Mouse (Mus musculus) kidney, postnatal 4 days (tissue): Measurements from ENCODE around the gene Olfr60.

Experiments used
- DNase-seq, 2 experiments: peaks; one replicate each; pipeline ENCODE4 v3.0.0; 2021; ENCODE audit warnings: mixed read lengths in 2 of 2

Olfr60 gene

DNA sequence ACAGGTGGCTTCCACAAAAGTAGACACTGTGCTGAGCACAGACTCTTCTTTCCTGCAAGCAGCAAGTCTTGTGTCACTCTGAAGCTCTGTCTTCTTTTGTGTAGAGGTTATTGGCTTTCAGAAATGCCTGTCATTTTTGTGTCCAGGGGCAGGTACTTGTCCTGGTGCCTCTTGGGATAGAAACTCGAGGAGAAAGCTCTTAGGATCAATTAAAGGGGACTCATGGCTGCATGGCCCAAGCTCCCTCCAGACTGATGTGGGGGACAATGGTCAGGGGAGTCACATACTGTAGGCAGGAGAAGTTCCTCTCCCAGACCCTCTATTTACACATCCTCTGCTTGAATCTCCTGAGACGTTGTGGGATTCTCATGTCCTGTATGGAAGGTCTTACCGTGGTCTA lies at the start of gene Olfr60:
Gene Olfr60, minus strand, starts transcription at position 101 of the 400 bp plus-strand sequence.
- DNase-seq, result no peak

DNA sequence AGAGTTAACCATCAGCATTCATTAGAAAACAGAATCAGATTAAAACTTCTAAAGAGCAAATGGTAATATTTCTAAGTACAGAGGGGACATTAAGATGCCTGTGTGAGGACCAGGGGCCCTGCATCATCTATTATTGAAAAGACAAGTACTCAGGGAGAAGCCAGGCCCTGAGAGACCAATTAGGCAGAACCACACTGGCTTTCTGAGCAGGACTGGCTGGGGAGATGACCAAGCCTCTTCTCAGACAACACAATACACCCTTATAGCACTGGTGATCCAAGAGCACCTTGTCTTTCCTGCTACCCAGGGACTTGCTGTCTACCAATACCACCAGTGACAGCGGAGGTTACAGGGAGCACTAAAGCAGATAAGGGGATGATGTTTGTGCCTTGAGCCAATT lies 41.3 kb upstream of the Olfr60 start, which contains the start of gene Olfr531:
Gene Olfr531, minus strand, starts transcription at position 101 of the 400 bp plus-strand sequence.
- no peak for DNase-seq

DNA sequence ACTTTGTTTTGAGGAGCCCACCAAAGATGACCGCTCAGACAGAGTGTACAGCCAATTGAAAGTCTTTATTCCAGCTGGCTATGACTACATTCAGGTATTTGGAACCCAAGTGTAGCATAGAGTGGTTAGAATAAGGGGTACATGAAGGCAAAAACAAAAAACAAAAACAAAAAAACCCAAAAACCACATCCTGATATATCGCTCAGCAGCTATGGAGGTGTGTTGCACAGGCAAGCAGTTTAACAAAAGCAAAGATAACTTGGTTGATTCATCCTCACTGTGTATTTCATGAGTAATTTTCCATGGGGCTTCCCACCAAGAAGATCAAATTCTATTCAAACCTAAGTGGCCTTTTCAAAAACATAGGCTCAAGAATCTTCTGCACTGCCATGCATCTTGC lies 15.4 kb upstream of the Olfr60 start:
- DNase-seq, result no peak

DNA sequence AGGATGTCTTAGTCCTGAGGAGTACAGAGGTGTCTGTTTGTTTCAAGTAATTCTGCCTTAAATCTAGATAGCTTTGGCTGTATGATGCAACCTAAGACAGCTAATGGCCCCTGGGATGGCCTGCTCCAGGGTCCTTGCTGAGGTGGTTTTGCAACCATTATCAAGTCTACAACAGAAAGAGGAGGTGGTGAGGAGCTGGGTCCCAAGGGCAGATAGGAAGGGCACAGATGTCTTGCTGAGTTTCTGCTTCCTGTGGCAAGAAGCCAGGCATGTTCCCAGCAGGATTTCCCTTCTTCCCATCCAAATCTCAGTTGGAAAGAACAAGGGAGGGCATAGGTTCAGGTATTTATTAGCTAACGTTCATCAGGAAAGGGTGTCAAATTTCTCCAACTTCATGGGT lies 14.8 kb upstream of the Olfr60 start, which contains the start of gene Olfr530:
Gene Olfr530, minus strand, starts transcription at position 101 of the 400 bp plus-strand sequence.
- no peak for DNase-seq

DNA sequence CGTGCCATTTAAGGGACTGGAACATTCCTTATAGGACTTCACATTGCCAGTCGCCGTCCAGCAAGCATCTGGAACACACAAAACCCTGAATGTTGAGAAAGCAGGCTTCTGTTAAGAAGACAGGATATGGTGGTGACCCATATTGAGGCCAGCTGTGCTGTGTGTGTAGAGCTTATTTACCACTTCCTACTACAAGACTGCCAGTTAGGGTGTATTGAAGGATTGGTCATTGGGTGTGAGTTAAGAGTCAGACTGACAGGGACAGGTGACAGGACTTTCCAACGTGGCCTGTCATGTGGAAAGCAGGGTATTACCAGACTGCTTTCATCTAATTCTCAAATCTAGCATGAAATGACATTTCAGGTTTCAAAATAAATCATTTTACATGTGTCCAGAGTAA lies 12.8 kb upstream of the Olfr60 start:
- no peak for DNase-seq

DNA sequence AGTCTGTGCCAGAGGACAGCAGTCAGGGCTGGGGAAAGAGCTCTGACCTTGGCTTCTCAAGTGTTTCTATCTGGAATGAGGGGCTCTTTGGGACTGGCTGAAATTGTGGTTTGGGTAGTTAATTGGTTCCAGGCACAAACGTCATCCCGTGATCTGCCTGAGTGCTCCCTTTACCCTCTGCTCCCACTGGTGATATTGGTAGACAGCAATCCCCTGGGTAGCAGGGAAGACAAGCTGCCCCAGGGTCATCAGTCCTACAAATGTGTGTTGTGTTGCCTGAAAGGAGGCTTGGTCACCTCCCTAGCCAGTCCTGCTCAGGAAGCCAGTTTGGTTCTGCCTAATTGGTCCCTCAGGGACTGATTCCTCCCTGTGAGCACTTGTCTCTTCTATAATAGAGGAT lies 27.8 kb downstream of the Olfr60 start, which contains the start of gene Olfr527:
Gene Olfr527, plus strand, starts transcription at position 301 of the 400 bp plus-strand sequence.
- no peak for DNase-seq

DNA sequence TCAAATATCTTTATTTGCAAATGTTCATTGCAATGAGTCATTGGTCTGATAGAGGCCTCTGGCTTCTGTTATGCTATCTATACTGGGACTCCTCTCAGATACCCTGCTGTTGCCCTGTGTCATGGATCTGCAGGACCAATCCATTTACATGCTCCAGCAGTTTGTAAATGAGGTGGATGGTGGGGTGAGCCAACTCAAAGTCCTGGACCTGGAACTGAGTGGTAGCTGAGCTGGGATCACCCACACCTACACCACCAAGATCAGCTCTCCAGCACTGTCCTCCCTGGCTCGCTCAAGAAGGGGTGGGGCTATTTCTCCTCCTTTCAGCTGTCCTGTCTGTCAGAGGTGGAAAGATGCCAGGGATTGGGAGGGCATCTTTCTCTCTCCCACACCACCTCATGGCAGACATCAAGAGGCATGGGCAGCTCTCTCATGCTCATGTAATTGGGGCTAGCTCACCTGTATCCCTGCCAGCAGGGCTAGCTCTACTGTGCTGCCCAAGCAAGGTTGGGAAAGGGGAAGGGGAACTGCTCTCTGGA lies 31.6 kb downstream of the Olfr60 start:
- no peak for DNase-seq

DNA sequence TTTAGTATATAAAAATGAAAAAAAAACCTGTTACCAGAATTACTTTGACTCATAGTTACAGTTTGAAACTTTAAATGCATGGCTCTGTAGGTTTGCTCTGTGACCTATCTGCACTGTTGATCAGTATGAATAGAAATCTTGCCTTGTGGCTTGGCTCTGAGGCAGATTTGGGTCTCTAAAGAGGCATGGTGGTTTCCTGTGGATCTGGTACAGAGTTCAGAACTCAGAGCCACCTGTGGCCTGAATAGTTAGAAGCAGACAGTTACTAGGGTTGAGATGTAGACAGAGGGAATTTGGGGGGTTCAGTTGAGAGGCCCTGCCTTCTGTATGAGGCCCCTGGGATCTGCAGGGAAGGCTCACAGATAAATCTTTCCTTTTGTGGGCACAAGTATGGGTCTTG lies 40.3 kb downstream of the Olfr60 start:
- DNase-seq, result no peak

DNA sequence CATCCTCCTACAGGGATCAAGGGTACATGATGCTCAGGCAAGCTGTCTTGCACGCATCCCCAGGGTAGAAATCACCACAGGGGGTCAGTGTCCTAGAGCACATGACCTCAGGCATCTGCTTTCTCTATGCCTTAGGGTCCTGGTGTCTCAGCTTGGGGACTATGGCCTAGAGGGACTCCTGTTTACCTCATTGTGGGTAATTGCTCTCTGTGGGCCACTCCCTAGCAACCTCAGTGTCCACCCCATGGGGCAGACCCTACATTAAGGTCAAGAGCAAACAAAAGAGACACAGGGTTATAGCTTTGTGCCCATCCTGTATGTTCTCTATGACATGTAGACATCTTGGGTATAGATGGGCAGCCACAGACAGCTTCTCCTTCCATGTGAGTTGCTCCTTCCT lies 40.9 kb downstream of the Olfr60 start, which contains the start of gene Olfr525:
Gene Olfr525, plus strand, starts transcription at position 301 of the 400 bp plus-strand sequence.
- DNase-seq, result no peak

DNA sequence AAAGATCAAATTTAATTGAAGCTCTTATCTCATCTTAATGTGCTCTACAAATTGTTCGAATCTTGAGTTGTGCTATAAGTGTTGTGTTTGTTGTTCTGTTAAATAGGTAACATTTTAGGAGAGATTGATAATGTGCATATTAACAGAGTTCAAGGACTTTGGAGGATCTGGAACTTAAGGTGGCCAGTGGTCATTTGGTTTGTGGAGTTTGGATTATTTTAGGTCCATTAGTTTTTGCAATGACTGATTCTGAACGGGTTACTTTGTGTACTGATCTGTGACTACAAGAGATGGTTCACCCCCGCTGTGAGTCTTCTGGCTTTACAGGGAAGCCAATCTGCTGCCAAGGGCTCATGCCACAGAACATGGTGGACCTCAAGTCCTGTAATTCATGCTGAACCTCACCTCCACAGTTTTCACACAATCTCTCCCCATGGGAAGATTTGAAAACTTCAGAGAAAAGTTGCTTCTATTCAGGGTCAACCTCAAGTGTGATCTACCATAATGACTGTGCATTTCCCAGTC lies 41.5 kb downstream of the Olfr60 start:
- DNase-seq, result no peak

DNA sequence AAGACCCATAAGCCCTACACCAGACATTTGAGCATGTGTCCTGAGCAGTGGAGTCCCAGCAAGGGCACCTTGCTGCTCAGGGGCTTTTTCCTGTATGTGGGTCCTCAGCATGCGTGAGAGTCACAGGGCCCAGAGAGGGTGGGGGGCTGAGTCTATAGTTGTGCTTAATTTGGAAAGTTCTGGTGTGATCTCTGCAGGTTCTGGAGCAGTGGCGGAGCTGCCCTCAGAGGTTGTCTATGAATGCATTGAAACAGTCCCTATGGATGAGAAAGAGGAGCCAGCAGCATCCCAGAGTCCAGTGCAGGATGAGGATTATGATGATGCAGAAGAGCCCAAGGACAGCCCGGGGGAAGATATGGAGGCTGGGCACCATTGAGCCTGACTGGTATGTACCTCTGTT lies 62.1 kb downstream of the Olfr60 start:
- DNase-seq, result no peak

DNA sequence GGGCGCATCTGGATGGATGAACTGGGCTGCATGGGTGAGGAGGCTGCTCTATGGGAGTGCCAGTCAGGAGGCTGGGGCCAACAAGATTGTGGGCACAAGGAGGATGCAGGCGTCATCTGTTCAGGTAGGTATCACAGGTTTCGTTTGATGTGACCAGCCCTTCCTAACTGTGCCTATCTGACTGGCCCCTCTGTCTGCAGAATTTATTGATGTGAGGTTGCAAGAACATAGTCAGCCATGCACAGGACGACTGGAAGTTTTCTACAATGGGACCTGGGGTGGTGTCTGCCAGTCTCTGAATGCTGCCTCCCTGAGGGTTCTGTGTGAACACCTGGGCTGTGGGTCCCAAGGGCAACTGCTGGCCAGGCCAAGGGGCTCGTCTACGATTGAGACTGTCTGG lies 64.6 kb downstream of the Olfr60 start:
- no peak for DNase-seq

DNA sequence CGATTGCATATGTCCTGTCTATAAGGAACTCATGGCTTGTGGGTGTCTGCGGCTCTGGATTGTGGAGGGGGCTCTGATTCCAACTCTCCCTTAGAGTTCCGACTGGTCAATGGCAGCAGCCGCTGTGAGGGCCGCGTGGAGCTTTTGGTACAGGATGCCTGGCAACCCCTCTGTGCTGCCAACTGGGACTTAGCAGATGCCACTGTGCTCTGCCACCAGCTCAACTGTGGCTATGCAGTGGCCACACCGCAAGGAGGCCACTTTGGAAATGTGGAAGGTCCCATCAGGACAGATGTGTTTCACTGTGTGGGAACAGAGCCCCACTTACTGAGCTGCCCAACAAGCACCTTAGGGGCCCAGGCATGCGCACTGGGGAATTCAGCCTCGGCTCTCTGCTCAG lies 65.7 kb downstream of the Olfr60 start:
- no peak for DNase-seq
